Mouse (Mus musculus): ENCODE results near the gene Cry2. TPM values are rescaled to one million over a fixed set of nuclear protein-coding genes. Genes with fewer than 3 reads are reported as not detected.
A peak's percentile ranks its signal among the peaks of the same experiment; 100 is the strongest.

The Cry2 gene
- total RNA-seq, 4 experiments from 2014 or later = 105 to 117 (median 110) TPM

DNA sequence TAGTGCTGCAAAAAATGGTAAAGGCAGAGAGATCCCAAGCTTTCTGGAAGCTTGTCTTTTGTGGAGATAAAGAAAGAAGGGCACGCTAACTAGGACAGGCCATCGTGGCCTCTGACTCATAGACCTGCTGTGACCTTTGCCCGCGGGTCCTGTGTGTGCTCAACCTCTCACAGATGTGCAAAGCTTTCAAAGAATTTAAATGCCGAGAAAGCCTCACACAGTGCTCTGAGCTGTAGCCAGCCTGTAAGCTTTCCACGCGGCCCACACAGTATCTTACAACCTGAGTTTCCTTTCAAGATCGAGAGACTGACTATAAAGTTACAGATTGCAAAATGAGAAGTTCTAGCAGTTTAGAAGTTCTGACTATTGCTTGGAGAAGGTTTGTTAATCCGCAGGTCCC lies 12.0 kb upstream of the Cry2 start:
- no peak for DNase-seq (ENCODE audit: low spot score in 2 of 2)

DNA sequence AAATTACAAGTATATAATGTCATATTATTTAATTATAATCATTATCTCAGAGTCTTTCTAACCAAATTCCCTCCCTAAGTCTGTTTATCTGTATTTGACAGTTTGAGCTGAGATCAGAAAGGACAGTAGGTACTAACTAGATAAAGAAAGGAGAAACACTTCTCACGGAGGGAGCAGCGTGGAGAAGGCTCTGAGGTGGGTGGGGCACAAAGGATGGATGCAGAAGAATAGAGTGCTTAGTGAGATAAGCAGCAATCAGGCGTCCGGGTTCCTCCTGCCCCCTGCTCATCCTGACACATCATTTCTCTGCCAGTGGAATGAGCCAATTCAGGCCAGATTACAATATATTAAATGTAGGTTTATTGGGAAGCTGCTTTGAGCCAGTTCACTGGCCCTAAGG lies 10.5 kb upstream of the Cry2 start:
- no peak for DNase-seq (ENCODE audit: low spot score in 2 of 2)

DNA sequence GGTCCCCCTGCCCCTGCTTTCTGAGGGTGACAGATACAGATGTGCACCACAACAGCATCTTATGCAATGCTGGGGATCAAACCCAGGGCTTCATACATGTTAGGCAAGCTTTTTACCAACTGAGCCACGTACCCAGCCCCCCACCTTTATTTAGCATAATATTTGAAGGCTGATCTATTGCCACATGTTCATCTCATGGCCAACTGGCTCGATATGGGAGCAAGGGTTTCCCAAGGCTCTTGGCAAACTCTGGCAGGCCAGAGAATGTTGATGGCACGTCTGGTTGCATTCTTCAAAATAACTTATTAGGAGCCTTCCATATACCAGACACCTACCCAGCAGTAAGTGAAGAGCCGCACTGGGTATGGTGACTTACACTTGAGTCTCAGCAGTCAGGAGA lies 9.5 kb upstream of the Cry2 start:
- DNase-seq (ENCODE audit: low spot score in 2 of 2) = no peak

DNA sequence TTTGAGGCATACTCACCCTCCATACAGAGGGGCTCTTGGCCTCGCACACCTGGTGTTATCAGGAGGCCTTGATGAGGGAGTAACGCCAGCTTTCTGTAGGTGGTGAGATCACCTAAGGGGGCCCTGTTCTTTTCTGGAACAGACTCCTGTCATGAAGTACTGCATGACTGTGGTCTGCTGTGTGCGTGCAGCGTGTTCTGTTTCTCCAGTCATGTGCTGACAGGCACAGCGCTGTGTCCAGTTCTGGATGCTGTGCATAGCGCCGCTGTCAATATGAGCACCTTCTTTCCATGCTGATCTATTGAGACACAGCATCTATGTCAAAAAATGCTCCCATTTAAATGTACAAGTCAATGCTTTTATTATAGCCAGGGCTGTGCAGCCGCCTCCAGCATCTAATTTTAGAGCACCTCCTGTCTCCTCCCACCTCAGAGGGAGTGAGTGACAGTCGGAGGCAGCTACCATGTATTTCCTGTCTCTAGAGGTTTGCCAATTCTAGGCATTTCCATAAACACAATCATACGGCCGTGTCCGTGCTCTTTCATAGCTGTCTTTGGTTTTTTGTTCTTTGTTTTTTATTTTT lies 8.7 kb upstream of the Cry2 start:
- DNase-seq (ENCODE audit: low spot score in 2 of 2) = no peak

DNA sequence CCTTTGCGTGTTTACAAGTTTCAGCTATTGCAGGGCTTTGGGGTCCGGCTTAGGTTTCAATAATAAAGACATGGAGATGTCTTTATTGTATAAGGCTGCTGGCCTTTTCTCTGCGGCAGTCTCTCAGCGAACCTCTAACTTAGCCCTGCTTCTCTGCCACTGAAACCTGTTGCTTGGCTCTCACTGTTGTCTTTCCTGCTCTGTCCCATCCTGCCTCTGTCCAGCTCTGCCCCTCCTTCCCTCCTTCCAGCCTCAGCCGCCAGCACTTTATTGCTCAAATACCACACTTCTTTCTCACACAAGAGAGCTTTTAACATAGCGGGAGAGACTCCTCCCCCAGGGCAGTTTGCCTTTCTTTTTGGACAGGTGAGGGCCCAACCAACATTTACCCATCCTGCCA lies 6.6 kb upstream of the Cry2 start:
- no peak for DNase-seq (ENCODE audit: low spot score in 2 of 2)

DNA sequence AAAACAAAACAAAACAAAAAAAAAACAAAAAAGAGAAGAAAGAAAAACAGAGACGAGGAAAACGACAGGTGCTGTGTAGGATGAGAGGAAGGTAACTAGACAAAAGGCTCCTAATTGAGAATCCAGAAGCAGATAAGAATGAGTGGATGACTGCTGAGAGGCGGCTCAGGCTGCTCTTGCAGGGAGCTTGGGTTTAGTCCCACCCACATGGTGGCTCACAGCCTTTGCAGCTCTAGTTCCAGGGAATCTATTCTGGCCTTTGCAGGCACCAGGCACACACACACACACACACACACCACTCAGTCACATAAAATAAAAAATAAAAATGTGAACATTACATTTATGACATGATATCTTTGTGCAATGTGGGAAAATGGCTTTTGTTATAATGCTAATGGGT lies 4.7 kb upstream of the Cry2 start:
- DNase-seq (ENCODE audit: low spot score in 2 of 2) = no peak

DNA sequence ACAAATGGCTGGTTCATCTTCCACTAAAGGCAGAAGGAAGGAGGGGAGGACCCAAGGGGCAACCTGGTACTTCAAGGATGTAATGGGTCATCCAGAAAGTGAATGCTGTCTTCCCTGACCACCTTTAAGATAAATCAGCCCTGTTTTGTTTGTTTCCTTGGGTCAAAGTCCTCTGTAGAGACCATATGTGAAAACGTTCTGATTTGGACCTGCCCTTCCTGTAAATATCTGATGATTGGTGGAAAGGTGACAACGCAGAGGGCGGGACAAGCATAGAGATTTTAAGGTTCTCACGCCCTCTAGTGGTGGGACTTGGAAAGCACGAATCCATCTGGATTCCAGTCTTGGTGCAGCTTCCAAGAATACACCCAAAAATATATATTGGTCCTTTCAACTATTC lies 4.0 kb upstream of the Cry2 start:
- peak; percentile 80 to 92 for DNase-seq (ENCODE audit: low spot score in 2 of 2)

DNA sequence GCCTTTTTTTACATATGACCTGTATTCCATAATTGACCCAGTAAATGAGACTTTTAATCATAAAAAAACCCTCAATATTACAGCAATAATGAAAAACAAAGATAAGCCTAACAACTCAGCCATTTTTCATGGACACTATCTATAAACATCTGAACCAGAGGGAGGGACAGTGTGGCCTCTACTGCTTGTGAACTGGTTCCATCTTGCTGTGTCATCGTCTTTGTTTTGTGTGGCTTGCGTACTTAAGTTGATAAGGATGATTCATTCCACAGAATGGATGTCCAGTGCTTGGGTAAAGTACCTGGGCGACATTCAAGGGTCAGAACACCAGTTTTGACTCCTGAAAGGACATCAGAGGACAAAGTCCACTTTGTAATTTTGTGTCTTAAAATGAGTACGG lies 3.5 kb upstream of the Cry2 start:
- no peak for DNase-seq (ENCODE audit: low spot score in 2 of 2)

DNA sequence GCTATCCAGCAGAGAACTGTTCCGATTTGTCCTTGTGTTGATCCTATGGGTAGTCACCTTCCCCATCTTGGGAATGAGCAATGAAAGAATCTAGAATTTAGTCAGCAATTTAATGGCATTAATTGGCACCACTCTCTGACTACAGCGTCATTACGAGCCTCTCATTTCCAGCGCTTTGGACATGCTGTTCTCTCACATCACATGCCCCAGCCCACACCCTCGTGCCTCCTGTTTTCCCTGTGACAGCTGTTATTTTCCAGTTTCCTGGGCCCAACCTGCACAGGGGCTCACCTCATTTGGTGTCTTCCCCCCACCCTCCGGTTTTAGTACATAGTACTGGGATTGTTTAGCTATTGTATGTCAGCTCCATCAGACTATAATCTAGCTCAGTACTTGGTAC lies 1.2 kb upstream of the Cry2 start:
- no peak for DNase-seq (ENCODE audit: low spot score in 2 of 2)

DNA sequence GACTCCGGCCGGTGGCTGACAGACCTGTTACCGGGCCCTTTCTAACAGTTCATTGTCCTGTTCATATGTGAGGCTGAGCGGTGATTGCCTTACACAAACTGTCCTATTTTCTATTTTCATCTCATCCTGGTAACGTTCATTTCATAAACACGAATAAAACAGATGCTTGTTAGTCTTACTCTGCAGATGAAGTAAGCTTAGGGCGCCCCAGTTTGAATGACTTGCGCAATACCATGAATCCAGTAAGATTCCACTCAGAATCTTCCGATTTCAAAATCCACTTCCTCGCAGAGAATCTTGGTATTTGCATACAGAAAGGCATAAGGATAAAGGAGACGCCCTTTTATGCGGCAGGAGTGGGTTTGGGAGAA lies 517 bp upstream of the Cry2 start:
- DNase-seq (ENCODE audit: low spot score in 2 of 2) = no peak

DNA sequence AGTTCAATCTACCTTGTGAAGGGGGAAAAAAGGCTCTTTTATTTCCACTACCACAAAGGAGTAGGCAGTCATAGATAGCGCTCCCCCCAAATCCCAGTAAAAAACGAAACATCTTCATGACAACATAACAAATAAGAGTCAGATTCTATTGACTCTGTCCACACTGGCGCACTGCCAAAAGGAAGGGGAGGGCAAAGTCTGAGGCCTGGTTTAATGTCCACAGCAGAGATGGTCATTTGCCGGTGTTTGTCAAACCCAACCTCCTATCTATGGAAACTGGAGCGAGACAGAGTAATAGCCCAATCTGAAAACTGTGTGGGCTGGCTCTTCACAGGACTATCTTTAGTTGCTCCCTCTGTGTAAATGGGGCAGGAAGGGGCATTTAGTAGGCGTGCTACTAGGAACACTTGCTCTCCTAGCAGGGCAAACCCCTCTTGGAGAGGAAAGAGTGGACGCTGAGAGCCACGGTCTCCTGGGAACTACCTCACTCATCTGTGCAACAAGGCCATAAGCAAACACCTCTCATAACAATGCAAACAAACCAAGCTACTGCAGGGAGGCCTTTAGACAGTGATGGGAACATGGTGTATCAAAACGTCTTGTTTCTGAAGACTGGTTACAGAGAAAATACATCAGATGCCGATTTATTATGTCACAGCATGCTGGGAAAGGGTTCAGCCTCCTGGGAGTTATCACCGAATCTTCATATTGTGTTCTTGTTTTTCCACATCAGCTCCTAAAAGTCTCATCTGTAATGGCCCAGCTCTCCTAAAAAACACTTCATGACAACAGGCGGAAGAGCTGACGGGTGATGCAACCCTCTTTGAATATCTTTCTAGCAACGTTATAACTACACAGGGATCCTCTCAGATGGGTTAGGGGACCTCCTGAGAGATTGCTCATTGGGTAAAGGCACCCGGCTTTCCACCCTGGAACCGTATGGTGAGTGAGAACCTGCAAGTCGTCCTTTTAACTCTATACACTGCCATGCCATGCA lies 1.2 kb downstream of the Cry2 start:
- no peak for DNase-seq (ENCODE audit: low spot score in 2 of 2)

DNA sequence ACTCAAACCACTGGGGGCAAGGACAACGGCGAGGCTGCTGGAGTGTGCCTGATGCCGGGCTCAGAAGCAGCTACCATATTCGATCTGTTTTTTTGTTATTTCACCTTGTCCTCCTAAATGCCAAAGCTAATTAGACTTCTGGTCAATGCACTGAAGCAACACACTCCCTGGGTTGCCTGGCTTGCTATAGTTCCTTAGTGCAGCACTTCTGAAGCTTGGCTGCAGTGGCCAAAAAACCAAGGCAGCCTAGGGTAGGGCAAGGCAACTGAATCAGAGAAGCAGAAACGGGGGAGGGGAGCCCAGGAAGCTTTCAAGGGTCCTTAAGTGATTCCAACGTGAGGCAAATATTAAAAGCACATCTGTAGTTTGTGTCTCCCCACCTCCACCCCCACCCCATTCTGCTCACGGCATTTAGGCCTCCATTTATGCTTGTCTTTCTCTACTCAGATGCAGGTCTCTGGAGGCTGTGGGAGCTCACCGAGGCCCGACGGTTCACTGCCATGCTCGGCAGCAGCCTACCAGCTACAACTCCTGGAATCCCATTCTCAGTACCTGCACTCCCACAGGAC lies 2.1 kb downstream of the Cry2 start:
- no peak for DNase-seq (ENCODE audit: low spot score in 2 of 2)

DNA sequence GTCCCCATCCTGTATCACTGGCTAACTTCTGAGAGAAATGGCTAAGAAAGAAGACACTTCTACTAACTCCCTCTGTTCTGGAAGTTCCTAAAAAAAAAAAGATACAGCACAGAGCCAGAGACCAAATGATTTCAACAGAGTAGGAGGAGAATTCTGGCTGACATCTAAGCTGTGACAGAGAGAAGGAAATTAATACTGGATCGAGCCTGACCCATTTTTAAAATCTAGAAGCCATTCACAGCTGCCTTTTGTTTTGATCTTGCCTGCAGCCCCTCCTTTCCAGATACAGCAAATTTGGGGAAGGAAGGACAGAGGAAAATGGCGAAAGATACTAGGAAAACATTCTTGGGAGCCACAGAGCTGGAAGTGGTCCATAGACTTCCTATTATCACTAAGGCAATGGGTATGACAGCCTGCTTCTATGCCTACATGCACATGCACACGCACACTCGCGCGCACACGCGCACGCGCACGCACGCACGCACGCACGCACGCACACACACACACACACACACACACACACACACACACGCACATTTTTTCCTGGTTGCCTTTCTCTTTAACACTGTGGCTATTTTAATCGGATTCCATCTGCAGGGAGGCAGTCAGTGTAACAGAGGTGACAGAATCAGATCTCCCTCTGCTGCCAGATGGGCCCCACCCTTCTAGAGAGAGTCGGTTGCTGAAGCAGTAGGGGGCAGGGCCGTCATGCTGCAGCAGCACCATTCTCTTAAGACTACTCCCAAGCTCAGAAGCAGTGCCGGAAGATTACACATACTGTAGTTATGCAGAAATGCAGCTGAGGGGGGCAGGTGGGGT lies 2.9 kb downstream of the Cry2 start:
- peak in 1 of 2 experiments; percentile 70 for DNase-seq (ENCODE audit: low spot score in 2 of 2)

DNA sequence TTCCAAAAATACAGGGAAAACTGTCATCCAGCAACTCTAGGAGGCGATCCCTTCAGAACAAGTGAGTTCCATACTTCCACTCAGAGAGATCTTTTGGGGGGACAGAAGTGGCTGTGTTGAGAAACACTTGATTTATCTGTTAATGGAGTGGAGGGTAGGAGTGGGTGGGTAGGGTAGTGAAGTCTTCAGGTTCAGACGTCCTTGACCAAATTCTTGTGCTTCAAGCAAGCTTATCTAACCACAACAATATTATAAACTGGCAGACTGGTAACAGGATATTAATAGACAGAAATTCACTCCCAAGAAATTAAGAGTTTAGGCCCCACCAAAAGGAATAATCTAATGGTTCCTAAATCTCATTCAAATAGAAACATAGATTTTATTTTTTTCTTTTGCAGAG lies 3.8 kb downstream of the Cry2 start:
- no peak for DNase-seq (ENCODE audit: low spot score in 2 of 2)

DNA sequence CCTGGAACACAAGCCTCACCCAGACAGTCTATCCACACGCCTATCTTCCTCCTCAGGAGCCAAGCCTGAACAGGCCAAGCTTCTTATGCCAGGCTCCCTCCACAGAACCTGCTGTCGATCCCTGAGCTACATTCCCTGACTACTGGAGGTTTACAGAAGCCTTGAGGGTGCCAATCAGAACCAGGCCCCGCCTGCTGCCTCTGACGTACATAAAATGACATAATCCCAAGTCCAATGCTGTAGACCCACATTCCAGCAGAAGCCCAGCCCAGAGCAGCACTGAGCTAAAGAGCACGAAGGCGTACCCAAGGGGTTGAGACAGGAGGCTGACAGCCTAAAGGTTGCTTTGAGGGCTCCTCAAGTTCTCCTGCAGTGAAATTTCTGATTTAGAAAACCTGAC lies 6.0 kb downstream of the Cry2 start:
- peak; percentile 84 to 86 for DNase-seq (ENCODE audit: low spot score in 2 of 2)

DNA sequence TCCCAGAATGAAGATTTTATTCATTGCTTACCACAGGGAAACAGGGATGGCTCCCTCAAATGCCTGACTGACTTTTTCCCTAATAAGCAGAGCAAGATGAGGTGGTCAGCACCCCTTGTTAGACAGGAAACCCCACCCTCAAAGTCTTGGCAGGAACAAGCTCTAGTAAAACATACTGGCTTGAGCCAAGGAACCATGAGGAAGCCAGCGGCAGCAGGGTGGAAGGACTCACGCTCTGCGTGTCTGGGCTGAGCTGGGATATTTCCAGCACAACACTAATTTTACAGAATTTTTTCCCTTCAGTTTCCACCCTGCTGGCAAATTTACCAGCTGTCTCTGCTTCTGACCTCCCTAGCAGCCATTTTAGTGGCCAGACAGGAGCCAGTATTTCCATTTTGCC lies 7.4 kb downstream of the Cry2 start:
- DNase-seq (ENCODE audit: low spot score in 2 of 2) = no peak

DNA sequence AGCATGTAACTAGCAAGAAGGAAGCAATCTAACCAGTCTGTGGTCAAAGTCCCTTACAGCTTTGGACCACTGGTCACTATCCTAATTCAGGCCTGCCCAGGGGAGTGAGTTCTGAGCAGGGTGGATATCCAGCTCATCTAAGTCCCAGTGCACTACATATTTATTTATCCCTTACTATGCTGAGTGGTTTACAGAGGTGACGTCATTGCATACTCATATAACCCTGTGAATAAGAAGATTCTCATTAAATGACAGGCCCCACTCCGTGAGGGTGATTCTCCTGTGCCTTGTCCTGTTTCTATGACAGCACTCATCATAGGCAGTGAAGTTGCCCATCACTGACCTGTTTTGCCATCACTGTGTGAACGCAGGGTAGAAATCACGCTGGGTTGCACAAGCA lies 8.5 kb downstream of the Cry2 start:
- no peak for DNase-seq (ENCODE audit: low spot score in 2 of 2)

DNA sequence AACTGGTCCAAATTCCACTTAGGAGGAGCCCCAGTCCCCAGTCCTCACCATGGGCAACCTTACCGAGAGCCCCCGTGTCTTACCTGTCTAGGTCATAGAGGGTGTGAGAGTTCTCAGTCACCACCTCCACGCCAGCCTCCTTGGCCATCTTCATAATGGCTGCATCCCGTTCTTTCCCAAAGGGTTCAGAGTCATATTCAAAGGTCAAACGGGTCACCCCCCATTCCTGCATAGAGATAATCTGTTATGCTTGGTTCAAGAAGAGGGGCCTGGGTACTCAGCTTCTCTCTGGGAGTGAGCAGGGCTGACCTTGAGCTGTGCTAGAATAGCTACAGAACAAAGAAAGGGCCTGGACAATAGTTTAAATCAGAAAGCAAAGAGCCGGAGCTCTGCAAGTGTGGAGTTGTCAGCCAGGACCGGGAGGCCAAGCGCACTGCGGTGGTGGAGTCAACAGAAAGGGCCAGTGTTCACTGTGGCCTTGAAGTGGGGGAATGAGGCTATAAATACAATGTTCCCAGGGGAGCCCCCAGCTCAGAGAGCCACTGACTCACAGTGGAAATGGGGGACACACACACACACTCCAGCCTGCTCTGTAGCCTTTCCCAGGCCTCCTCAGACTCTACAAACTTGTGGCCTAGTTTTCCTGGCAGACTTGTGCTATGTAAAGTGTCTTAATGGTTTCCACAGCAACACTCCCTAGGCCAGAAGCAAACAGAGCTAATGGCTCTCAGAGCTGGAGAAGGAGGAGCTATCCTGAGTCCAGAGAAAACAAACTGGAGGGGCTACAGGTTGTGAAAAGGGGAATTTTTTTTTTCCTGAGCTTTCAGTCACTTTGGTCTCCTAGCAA lies 9.2 kb downstream of the Cry2 start:
- DNase-seq (ENCODE audit: low spot score in 2 of 2) = peak in 1 of 2 experiments; percentile 78

DNA sequence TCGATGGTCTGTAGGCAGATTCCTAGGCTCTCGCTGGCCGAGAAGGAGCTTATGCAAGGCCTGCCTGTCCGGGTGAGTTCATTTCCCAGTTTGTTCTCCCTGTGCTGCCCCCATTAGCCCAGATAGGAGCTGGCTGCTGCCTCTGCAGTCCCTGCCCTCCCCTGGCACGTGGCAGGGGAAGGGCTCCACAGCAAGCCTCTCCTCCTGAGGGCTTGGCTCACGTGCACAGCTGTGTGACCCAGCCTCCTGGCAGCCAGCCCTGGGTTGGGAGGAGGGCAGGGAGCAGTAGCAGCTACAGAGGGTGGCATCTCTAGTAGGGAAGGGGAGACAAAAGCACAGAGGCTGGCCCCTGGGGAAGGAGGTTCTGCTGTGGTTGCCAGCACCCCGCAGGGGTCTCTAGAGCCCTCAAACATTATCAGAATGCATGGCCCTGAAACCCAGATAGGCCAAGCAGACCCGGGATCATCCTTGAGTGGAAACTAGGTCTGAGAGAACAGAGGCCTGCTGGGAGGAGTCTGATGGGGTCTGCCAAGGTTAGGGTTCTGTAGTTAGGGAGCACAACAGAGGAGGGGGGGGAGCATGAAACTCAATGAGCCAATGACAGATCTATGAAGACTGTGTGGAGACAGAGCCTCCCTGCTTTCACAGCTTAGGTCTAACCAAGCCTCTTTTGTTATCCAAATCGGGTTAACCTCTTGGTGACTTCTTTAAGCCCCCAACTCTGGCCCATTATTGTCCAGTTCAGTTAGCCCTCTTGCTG lies 10.0 kb downstream of the Cry2 start:
- peak; percentile 87 to 92 for DNase-seq (ENCODE audit: low spot score in 2 of 2)

DNA sequence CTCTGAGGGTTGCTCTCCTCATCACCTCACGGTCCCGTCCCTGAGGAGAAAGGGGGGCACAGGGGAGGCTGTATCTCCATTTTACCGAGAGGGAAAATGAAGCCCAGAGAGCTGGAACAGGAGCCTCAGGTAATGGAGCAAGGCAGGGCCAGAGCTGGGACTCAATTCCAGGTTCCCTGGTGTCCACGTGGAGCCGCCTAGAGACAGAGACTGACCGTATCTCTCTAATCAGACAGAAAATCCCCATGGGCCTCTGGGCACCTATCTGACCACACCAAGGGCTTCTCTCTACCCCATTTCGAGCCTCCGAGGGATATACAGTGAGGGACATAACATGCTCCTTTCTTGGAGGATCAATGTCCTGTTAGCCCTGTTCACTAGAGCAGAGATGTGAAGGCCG lies 10.7 kb downstream of the Cry2 start:
- DNase-seq (ENCODE audit: low spot score in 2 of 2) = no peak
